Mouse (Mus musculus): ENCODE data around the gene Mapk10.
"Not testable (repeated sequence)": the region's sequence is repeated elsewhere in the genome, so short reads cannot be mapped to it uniquely, and the experiment has no call there.

Mapk10 gene

DNA sequence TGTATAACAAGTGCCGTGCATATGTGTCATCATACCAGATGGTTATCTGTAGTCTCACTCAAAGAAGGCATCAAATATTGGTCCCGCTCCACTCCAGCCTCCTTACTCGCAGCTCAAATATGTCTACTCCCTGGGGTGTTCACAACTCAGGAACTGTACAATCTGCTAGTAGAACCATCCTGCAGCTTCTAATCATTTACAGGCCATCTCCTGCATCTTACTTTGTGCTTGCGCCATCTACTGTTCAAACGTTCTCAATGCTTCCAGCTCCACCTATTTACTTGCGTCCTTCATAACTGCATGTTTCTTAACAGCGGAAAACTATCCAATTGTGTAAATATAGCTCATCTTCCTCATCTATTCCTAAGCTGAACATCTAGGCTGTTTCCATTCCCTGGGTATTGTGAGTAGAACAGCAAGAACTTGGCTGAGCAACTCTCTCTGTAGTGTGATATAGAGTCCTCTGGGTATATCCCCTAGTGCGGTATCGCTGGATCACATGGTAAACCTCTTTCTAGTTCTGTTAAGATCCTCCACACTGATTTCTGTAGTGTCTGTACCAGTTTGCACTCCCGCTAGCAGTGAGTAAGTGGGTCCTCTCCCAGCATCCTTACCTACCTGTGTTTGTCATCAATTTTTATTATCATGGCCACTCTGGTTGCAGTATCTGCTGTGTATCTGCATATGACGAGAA lies 336.4 kb downstream of the Mapk10 start:
- peak; percentile 50 for DNase-seq (ENCODE audit: low read depth, low spot score)

DNA sequence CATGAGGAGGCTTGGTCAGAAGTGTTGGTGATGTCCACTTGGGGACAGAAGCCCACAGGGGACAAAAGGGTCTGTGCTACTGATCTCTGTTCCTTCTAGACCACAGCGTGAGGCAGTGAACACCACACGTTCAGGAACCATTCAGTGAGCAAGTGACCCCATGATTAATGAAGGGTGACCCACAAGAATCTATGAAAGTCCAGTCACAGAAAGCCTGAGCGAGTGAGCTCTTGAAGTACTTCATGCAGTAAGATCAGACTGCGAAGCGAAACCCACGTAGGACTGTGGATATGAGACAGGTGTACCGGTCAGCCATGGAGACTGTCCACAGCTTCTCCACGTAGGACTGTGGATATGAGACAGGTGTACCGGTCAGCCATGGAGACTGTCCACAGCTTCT lies 338.1 kb downstream of the Mapk10 start:
- not testable (repeated sequence) for DNase-seq (ENCODE audit: low read depth, low spot score)

DNA sequence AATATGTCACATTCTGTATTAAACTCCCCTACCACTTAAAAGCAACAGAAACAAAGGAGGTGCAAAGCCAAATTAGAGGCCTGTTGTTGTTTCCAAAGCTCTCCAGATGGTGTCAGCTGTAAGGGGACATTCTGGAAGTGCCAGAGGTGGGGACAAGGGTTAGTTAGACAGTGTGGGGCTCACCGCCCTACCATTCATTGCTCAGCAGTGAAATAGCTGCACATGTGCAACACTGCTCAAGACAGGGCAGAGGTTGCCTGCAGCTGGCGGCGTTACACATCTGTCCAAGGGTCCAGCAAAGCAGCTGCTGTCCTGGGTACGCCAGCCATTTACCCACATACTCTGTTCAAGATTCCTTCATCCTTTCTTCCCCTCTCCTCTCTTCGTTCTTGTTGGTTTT lies 342.9 kb downstream of the Mapk10 start:
- no peak for DNase-seq (ENCODE audit: low read depth, low spot score)

DNA sequence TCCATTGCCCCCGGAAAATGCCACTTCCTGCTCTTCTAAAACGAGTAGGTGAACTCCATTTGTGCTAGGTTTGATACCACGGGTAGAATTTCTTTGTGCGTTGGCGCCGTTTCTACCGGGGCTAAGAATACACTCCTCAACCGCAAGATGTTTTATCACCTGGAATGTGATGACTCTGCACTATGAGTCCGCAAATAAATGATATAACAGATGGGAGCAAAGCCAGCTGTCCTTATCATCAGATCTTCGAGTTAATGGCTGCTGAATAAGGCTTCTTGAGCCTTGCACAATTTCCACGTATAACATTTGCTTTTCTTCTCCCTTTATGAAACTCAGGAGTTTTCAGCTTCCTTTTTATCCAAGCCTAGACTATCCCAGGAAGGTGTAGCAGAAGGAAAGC lies 351.4 kb downstream of the Mapk10 start:
- DNase-seq (ENCODE audit: low read depth, low spot score): no peak

DNA sequence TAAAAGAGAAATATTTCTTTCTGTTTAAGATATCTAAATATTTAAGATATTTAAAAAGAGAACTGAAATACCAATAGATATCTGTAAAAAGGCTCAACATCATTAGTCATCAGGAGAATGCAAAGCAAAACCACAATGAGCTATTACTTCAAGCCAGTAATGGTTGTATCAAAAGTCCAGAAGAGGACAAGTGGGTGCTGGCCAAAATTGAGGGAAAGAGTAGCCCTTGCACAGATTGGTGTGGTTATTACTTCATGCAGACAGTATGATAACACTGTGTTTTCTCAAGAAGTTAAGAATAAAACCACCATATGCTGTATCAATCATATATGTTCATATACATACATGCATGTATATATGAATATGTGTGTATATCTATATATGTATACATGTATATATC lies 353.1 kb downstream of the Mapk10 start:
- no peak for DNase-seq (ENCODE audit: low read depth, low spot score)

All from embryo, embryonic 11.5 days (tissue).